Mouse (Mus musculus) frontal cortex, postnatal 10 days (tissue): ENCODE measurements around the gene Hyal5.
A peak's percentile ranks its signal among the peaks of the same experiment; 100 is the strongest.

ENCODE experiments used
- DNase-seq, 2 experiments: peaks; one replicate each; pipeline ENCODE4 v3.0.0; 2022; ENCODE audit warnings: low spot score in 2 of 2, mixed read lengths in 1 of 2

Gene Hyal5

DNA sequence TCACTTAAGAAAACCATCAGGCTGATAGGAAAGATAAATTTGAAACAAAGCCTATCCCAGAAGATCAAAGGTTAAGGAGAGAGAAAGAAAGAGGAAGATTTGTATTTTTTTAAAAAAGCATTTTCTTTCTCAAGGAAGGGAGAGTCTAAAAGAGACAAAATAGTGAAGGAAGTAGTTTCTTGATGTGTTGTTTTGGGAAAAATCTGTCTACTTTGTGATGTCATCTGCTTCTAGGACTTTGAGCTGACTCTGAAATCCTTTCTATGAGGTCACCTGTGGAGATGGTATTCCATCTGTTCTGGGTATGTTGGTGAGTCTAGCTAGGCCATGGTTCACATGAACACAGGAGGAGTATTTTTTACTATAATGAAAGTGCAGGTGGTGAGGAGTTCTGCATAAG is at the start of gene Hyal5:
TSS of gene Hyal5 (plus strand) at position 301 of the 400 bp plus-strand sequence.
- DNase-seq: no peak

GRCm38 (mm10) chr6:24822070-24822469 is 35.7 kb upstream of the Hyal5 start:
- DNase-seq: no peak

DNA sequence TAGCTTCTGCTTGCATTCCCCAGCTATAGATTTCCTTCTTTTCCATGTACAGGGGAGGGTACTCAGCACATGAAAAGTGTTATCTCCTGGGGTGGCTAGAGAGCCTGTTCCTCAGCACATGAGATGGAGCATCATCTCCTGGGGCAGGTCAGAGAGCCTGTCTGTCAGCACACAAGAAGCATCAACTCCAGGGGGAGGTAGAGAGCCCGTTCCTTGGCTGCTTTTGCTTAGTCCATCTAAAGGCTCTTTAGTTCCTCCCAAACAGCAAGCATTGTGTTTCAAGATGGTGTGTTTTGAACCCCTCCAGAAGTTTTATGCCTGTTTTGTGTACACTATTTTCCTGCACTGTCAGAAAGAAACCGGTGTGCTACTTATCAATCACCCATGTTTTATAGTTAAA is 2.5 kb downstream of the Hyal5 start:
- DNase-seq: no peak

DNA sequence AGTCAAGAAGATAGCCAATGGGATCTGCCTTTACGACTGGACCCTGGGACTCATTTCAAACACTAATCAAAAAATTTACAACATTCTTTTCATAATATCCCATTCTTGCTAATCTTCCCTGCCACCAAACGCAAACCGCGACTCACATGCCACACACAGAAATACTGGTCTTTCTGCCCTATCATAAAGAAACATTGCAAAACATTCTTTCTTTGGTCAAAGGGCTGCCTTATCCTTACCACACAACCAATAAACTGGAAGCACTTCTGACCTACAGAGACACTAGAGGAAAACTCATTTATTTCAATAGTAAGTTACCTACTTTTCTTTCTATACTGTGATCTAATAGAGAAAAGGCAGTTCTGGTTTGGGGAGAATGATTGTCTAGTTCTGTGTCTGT is 5.9 kb downstream of the Hyal5 start:
- no peak for DNase-seq

- DNase-seq: peak in 1 of 2 experiments; percentile 11
Observed at GRCm38 (mm10) chr6:24894146-24894873, 36.5 kb downstream of the Hyal5 start.

DNA sequence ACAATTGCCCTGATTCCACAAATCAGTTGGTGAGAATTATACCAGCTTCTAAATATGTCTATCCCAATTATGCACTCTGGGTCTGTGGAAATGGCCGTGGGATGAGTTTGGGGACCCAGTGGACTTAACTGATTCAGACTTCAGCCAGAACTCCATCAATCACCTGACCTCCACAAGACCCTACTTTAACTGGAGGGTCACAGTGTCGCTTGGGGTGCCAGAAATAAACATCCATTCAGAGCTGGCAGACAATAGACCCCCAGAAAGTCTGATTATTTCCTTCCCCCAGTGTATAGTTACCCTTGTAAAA is 37.0 kb downstream of the Hyal5 start:
- no peak for DNase-seq

DNA sequence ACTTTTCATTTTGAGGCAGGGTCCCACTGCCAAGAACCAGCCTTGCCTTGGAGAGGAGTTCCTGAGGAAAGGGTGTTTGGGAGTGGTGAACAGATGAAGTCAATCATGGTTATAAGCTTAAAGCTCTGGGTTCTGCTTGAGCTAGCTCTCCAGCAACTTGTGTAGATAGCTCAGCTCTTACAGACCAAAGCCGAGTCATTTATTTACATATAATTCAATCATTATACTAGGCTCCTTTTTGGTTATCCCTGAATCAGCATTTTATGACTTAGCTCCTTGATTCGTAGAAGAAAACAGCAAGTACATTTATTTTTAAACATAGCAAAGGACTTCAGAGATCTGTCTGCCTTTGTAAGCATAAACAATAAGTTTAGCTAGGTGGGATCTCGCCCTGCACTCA is 47.3 kb downstream of the Hyal5 start:
- no peak for DNase-seq

DNA sequence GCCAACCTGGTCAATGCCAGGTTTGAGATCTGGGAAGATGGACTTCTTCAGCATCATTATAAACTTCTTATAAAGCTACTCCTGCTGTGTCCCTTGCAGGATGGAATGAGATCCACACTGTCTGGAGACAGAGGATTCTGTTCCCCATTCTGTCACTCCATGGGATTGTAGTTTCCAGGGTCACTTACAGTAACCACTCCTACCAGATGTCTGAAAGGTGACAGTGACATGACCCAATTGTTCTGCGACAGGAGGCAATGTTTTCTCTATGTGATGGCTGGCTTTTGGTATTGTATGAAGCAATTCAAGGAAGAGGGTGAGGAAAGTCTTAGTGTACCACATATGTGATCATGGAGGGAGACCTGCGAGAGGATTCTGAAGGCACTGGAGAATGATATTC is 50.0 kb downstream of the Hyal5 start:
- DNase-seq: no peak

DNA sequence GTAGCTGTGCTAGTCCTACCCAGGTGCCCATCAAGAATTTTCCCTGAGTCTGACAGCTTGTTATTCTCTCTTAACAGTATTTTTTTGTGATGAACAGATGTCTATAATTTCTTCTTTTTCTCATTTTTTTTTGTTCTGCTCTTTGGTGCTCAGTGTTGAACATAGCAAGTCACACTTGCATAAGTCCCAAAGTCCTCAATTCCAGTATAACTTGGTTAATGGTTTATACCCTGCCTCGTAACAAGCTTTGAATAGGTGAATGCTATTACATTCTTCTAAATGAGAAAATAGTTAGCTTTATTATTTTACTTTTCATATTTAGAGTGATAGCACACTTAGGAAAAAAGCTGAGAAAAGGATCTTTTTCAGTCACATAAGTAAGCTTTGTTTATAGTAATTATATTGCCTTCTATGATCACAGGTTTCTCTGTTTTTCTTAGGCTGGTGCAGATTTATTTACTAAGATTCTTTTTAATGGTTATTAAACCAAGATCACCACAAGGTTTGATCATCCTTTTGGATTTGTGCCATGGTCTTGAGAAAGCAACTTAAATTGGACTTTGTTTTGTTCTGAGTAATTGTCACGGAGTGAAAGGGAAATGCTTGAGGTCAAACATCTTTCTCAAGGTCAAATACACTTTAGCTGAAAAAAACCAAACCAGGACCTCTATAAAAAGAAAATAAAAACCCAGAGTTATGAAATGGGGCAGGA is 52.4 kb downstream of the Hyal5 start:
- no peak for DNase-seq

DNA sequence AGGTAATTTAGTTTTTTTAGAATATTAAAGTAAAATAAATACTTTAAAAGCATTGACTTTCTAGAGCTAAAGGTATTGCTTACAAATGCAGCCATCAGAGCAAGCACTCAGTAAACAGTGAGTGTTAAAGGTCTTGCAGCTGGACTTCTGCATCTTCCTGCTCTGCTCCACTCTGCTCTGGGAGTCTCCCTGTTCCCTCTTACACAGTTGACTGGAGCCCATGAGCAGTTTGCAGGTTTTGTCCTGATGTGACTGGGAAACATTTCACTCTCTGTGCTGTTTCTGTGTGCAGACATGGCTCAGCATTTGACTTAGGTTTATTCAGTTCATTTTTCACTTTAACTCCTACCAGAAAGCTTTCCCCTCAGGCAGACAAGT is 52.9 kb downstream of the Hyal5 start:
- DNase-seq: no peak

DNA sequence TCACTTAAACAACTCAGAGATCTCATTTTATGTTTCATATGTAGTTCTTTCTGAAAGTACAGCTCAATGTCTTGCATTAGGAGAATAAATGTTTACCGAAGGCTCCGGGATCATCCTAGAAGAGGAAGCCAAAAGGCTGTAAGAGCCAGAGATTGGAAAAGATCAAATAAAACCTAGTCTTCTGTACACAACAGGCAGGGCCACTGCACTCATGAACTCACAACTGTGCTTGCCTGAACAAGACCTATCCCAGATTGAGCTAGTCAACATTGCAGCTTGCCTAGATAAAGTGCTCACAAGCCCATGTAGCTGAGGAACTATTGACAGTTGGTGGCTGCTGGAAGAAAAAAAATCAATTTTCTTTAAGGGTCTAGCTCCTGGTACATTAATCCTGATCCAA is 55.8 kb downstream of the Hyal5 start:
- no peak for DNase-seq

DNA sequence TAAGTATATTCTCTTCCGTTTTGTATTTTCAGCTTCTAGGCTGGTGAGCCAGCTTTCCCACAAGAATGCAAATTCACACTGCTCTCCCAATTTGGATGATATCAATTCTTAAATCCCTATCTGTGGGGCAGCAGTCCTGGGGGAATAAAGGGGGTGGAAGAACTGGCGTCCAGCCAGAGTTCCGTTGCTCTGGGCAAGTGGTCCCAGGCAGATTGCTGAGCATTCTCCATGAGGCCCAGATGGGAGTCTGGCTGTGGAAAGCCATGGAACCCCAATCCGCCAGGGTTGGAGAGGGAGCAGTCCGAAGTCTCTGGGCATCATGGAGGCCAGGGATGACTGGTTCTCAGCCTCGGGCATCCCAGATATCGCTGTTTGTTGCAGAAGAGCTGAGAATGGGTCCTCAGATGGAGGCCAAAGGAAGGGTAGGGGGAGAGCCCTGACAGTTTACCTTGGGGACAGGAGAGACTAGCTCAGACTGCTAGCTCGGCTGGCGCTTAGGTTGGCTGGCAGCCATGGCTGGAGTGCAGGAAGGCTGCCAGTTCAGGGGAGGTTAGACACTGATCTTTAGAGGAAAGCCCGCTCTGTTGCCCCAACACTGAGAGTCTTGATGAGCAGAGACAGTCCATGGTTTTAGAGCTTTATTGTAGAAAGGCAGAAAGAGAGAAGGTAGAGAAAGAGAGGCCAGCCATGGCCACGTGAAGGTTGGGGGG is 67.4 kb downstream of the Hyal5 start:
- DNase-seq: no peak
